Mouse (Mus musculus) cerebellum, adult 9-11 months (tissue): ENCODE results near the gene Klhl42.

Source experiments
- DNase-seq: peaks from one replicate; pipeline ENCODE4 v3.0.0; 2022

The Klhl42 gene

GRCm38 (mm10) chr6:147155085-147155484 lies 63.9 kb downstream of the Klhl42 start:
- no peak for DNase-seq

GRCm38 (mm10) chr6:147161818-147162584 lies 70.8 kb downstream of the Klhl42 start:
- DNase-seq, result no peak
